Mouse (Mus musculus): ENCODE results near the gene Rab35.

DNA sequence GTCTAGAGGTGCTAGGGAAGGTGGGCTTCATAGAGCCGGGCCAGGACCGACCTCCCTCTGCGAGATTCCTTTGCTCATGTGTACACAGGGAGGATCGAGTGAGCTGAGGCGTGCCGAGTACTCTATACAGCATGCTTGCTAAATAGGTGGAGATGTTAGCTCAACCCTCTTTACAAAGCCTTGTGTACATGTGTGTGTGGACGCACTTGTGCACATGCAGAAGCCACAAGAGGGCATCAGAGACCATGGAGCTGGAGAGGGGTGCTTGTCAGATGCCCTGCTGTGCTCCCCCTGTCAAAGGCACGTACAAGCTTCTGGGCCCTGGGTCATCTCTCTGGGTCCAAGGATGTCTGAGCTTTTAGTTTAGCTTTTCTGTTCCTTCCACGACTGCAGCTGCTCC is 12.5 kb downstream of the Rab35 start:
- TF ChIP-seq CTCF (IDR thresholded peaks at IDR 0.05; ENCODE audit: low read depth, low read length) (no peak), GATA1 (IDR thresholded peaks at IDR 0.05; ENCODE audit: borderline replicate concordance, low read length) (no peak), POLR2AphosphoS5 (IDR thresholded peaks at IDR 0.05; ENCODE audit: insufficient replicate concordance, low read depth, low read length) (no peak), TAL1 (conservative IDR thresholded peaks at IDR 0.05; ENCODE audit: low read depth, low read length) (no peak), GATA2 (IDR thresholded peaks at IDR 0.05; ENCODE audit: borderline replicate concordance, low read depth, low read length) (no peak)

Data from G1E (cell line).